Mouse (Mus musculus): ENCODE data around the gene Hs3st3b1.

DNA sequence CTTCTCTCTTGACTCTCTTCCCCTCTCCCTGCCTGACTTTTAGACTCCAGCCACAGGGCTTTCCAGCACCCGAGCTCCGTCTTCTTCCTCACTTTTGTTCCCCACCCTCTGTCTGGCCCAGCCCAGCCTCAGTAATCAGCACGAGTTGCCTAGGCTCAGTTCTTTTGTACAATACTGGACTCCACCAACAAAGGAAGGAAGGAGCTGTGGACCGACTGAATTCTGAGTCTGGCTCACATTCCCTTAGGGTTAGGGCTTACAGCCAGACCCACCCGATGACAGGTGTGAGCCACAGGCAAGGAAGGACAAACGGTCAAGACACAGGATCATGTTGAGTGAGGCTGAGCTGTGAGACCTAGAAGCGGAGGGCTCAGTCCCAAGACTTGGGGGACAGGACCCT, 34.7 kb upstream of the Hs3st3b1 start:
- TF ChIP-seq CTCF (IDR thresholded peaks at IDR 0.05; ENCODE audit: borderline replicate concordance, control insufficient read depth, extremely low read depth, insufficient read depth, low read length, poor library complexity) (no peak), POLR2A (IDR thresholded peaks at IDR 0.05; ENCODE audit: control insufficient read depth, extremely low read depth, insufficient read depth, low read length, poor library complexity) (no peak)
